Mouse (Mus musculus) forebrain, embryonic 11.5 days (tissue): Measurements from ENCODE around the gene Rab3gap2. TPM values are rescaled to one million over a fixed set of nuclear protein-coding genes. Genes with fewer than 3 reads are reported as not detected.

Experiments
- ATAC-seq: fragments of 200-750 bp; cut with Nextera tagmentation; replicated peaks from 2 replicates; pipeline ENCODE4 v1.8.0; 2017; ENCODE audit warnings: moderate TSS enrichment; ENCODE audit not compliant: low FRiP score
- DNase-seq: peaks from one replicate; pipeline ENCODE4 v3.0.0-alpha.2; 2017; ENCODE audit warnings: low spot score
- H3K27ac ChIP-seq: fragments of 300-500 bp; sonication (generic); 2 replicates; pipeline ENCODE4 v1.5.1; 2014; ENCODE audit warnings: low read depth, low read length
- H3K27me3 ChIP-seq: fragments of 300-500 bp; sonication (generic); 2 replicates; pipeline ENCODE4 v1.6.1; 2014; ENCODE audit warnings: mild to moderate bottlenecking, low read length, mixed read lengths; ENCODE audit not compliant: control insufficient read depth, insufficient read depth
- H3K36me3 ChIP-seq: fragments of 300-500 bp; sonication (generic); 2 replicates; pipeline ENCODE4 v1.6.1; 2014; ENCODE audit warnings: mild to moderate bottlenecking, low read length, moderate library complexity, mixed read lengths; ENCODE audit not compliant: control insufficient read depth, insufficient read depth
- H3K4me1 ChIP-seq: fragments of 300-500 bp; sonication (generic); replicated peaks from 2 replicates; pipeline ENCODE4 v1.6.1; 2014; ENCODE audit warnings: low read length, mixed read lengths; ENCODE audit not compliant: control insufficient read depth, insufficient read depth
- H3K4me2 ChIP-seq: fragments of 300-500 bp; sonication (generic); 2 replicates; pipeline ENCODE4 v1.6.1; 2014; ENCODE audit warnings: low read depth, mild to moderate bottlenecking, low read length, moderate library complexity, mixed read lengths; ENCODE audit not compliant: severe bottlenecking
- H3K4me3 ChIP-seq: fragments of 300-500 bp; sonication (generic); 2 replicates; pipeline ENCODE4 v1.5.1; 2014; ENCODE audit warnings: low read depth, low read length
- H3K9ac ChIP-seq: fragments of 300-500 bp; sonication (generic); 2 replicates; pipeline ENCODE4 v1.6.1; 2014; ENCODE audit warnings: low read length
- H3K9me3 ChIP-seq: fragments of 300-500 bp; sonication (generic); 2 replicates; pipeline ENCODE4 v1.6.1; 2016; ENCODE audit warnings: low read length, mixed read lengths; ENCODE audit not compliant: control insufficient read depth
- WGBS: fragments of 180-500 bp; shearing (Covaris S2); extraction: QIAGEN DNeasy Blood & Tissue Kit; methylation state at CpG from one replicate; pipeline ENCODE4 v1.1.7; 2014; 5-methylcytosine and 5-hydroxymethylcytosine counted together
- polyA plus RNA-seq: library from polyadenylated mRNA; unstranded; fragments of >200 nt; fragmentation: Nextera tagmentation; extraction: Ambion mirVana; gene quantifications from 2 replicates; pipeline ENCODE4 v1.2.1, GENCODE M21; 2014

The Rab3gap2 gene
- polyA plus RNA-seq, 1 experiment from 2014 or later = 23.9 TPM

DNA sequence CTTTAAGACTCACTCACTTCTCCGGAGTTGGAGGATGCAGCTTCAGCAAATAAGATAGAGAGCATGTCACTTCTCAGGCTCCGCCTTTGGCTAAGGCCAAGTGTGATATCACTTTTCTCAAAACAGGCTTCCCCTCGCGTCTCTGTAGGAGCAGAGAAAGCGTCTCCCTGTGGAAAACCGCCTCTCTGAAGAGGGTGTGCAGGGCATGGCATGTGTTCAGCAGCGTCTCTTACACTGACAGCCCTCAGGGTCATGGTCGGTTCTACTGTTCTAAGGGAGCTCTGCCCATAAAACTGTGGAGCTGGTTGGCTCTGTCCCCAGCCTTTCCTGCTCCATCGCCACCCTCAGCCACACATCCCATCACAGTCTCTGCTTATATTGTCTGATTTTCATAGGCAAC is 75.4 kb downstream of the Rab3gap2 start:
- no peak overlapping the region for H3K9ac ChIP-seq
- no peaks in the 10 kb centered on the region for H3K27me3 ChIP-seq
- no peaks in the 10 kb centered on the region for H3K9me3 ChIP-seq
- no peak overlapping the region for H3K27ac ChIP-seq
- H3K36me3 ChIP-seq = no peaks in the 10 kb centered on the region; the same call in 1 of the 2 replicates
- WGBS = 93% methylated on average over 9 of the region's 9 CpGs
- no peak overlapping the region for H3K4me2 ChIP-seq
- no peak overlapping the region for H3K4me3 ChIP-seq
- DNase-seq = peak; percentile 27
- no peak for ATAC-seq
- H3K4me1 ChIP-seq = no peaks in the 10 kb centered on the region

DNA sequence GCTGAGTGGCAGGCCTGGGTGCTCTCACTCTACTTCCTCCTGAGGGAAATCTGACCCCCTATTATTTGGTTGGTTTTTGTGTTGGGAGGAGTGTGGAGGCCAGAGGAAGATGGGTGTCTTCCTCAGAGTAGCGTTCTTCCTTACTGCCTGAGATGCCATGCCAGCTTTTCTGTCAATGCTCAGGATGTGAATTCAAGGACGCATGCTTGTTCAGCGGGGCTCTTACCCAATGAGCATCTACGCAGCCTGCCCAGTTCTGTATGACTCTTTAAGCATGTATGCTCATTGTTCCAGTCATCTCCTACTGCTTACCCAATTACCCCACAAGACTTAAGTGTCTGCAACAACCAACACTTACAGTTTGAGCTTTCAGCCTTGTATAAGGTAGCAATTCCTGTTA is 76.7 kb downstream of the Rab3gap2 start:
- Histone ChIP-seq H3K4me1 (no peaks in the 10 kb centered on the region), H3K27me3 (no peaks in the 10 kb centered on the region), H3K9me3 (no peaks in the 10 kb centered on the region), H3K4me2 (no peak overlapping the region), H3K36me3 (no peaks in the 10 kb centered on the region; the same call in 1 of the 2 replicates), H3K9ac (no peak overlapping the region), H3K4me3 (no peak overlapping the region), H3K27ac (no peak overlapping the region)
- no peak for DNase-seq
- 94% methylated on average over 4 of the region's 4 CpGs for WGBS
- ATAC-seq = no peak

DNA sequence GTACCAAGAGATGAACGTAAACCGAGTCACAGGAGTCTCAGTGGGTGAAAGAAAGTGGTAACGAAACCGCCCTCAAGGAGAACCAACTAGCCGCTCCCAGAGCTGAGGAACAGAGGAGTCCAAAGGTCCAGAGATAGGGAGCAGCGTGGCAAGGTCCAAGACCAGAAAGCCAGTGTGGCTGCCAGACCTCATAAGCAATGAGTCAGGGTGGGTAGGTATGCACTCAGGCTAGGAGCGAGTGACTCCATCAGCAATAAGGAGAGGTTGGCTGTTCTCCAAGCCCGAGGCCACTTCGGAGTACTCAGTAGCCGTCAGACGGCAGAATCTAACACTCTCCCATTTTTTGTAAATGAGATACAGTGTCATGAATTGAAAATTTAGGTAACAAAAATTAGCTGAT is 78.9 kb downstream of the Rab3gap2 start:
- H3K27ac ChIP-seq = no peak overlapping the region
- 96% methylated on average over 11 of the region's 11 CpGs for WGBS
- H3K9me3 ChIP-seq = no peaks in the 10 kb centered on the region
- H3K36me3 ChIP-seq = peaks cover 3% of the 10 kb centered on the region
- H3K9ac ChIP-seq = no peak overlapping the region
- ATAC-seq (no peak), DNase-seq (peak; percentile 42)
- no peaks in the 10 kb centered on the region for H3K27me3 ChIP-seq
- no peak overlapping the region for H3K4me2 ChIP-seq
- H3K4me3 ChIP-seq = no peak overlapping the region
- no peaks in the 10 kb centered on the region for H3K4me1 ChIP-seq

DNA sequence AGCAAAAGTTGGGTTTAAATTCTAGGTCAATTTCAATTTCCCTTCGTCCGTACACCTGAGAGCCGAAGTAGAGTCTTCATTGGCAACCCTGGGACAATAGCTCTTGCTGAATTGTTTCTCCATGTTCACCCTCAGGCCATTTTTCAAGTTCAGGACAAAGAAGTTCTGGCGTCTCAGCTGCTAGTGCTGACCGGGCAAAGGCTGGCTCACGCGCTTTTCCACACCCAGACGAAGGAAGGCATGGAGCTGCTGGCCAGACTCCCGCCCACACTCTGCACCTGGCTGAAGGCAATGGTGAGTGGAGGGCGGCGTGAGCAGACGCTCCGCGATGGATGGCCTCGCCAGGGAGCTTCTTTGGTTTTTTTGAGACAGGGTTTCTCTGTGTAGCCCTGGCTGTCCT is 79.3 kb downstream of the Rab3gap2 start:
- Histone ChIP-seq H3K9ac (no peak overlapping the region), H3K36me3 (peaks cover 3% of the 10 kb centered on the region), H3K4me1 (no peaks in the 10 kb centered on the region), H3K4me3 (no peak overlapping the region), H3K9me3 (no peaks in the 10 kb centered on the region), H3K4me2 (no peak overlapping the region), H3K27me3 (no peaks in the 10 kb centered on the region), H3K27ac (no peak overlapping the region)
- 94% methylated on average over 15 of the region's 15 CpGs for WGBS
- DNase-seq (no peak), ATAC-seq (no peak)

DNA sequence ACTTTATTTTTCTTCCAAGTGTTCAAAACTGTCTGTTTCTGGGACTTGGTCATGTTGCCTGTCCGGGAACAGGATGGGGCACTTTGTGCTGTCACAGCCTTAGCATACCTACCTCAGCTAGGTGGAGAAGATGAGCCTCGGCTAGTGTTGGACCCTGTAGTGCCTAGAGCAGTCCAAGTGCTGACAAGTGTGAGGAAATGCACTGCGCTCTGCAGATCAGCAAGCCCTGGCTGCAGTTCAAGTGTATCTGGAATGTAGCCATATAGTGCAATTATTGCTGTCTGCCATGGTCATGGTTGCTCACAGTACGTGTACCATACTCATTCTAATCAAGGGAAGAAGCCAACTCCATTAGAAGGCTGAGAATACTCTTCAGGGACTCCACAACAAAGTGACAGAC is 80.8 kb downstream of the Rab3gap2 start:
- H3K4me1 ChIP-seq = no peaks in the 10 kb centered on the region
- WGBS = 87% methylated on average over 4 of the region's 4 CpGs
- H3K9me3 ChIP-seq = no peaks in the 10 kb centered on the region
- no peak for ATAC-seq
- H3K4me3 ChIP-seq = no peak overlapping the region
- no peaks in the 10 kb centered on the region for H3K27me3 ChIP-seq
- H3K27ac ChIP-seq = no peak overlapping the region
- no peak for DNase-seq
- no peak overlapping the region for H3K4me2 ChIP-seq
- H3K36me3 ChIP-seq = peaks cover 3% of the 10 kb centered on the region
- H3K9ac ChIP-seq = no peak overlapping the region

DNA sequence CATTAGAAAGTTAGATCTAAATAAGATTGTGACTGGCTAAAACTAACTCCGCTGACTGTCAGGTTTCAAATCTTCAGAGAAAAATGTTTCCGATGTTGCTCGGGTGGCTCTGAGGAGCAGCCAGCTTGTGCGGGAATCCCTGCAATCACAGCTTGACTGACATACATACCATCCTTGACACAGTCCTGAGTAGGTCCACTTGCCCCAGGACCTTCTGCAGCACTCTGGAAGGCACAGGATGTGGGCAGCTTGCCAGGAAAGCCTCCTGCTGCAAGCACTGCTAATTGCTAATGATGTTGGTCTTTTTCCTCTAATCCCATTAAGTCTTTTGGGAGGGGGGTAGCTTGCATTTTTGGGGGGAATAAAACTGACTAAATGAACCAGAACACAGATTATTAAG is 81.3 kb downstream of the Rab3gap2 start:
- no peak overlapping the region for H3K27ac ChIP-seq
- DNase-seq (no peak), ATAC-seq (0 out of 2 replicates have a peak, but pooled peaks have one; percentile 42)
- no peaks in the 10 kb centered on the region for H3K27me3 ChIP-seq
- no peak overlapping the region for H3K4me3 ChIP-seq
- no peak overlapping the region for H3K9ac ChIP-seq
- H3K4me2 ChIP-seq = no peak overlapping the region
- no peaks in the 10 kb centered on the region for H3K4me1 ChIP-seq
- H3K36me3 ChIP-seq = peaks cover 3% of the 10 kb centered on the region
- H3K9me3 ChIP-seq = no peaks in the 10 kb centered on the region
- 93% methylated on average over 4 of the region's 4 CpGs for WGBS

DNA sequence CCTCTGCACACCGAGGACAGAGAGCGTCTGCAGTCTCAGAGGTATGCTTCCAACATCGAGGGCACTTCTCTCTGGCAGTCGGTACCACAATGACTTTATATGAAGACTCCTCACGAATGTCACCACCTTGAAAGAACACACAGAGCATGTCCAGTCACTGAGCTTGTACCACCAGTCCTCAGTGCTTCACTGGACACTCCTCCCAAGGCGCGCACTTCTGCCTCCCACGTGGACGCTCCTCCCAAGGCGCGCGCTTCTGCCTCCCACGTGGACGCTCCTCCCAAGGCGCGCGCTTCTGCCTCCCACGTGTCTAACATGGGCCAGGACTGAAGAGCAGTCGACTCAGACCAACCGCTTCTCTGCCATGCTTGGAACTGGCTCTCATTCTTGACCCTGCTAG is 83.1 kb downstream of the Rab3gap2 start:
- peaks cover 3% of the 10 kb centered on the region for H3K36me3 ChIP-seq
- no peaks in the 10 kb centered on the region for H3K27me3 ChIP-seq
- WGBS = 92% methylated on average over 20 of the region's 20 CpGs
- H3K9me3 ChIP-seq = no peaks in the 10 kb centered on the region
- no peak for DNase-seq
- ATAC-seq = no peak
- H3K27ac ChIP-seq = no peak overlapping the region
- H3K4me2 ChIP-seq = no peak overlapping the region
- no peak overlapping the region for H3K9ac ChIP-seq
- H3K4me3 ChIP-seq = no peak overlapping the region
- no peaks in the 10 kb centered on the region for H3K4me1 ChIP-seq

DNA sequence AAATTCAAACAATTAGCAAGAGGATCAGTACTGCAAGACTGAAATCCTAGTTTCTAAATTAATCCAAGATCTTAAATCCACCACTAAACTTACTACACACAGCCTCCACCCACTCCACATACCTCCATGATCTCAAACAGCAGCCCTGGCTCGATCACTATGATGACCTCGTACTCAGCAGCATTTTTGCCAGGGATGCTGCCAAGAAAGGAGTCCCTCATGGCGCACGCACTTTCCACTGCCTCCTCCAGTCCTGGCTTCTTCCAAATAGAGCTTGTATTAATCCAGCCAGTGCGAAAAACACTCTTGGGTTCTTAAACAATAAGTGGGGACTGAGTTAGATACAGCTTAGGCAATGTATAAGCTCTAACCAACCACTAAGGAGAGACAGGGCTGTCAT is 85.3 kb downstream of the Rab3gap2 start:
- Histone ChIP-seq H3K9ac (no peak overlapping the region), H3K9me3 (no peaks in the 10 kb centered on the region), H3K4me1 (no peaks in the 10 kb centered on the region), H3K4me3 (no peak overlapping the region), H3K27ac (no peak overlapping the region), H3K4me2 (no peak overlapping the region), H3K36me3 (peaks cover 5% of the 10 kb centered on the region), H3K27me3 (no peaks in the 10 kb centered on the region)
- WGBS = 89% methylated on average over 5 of the region's 5 CpGs
- ATAC-seq = no peak
- no peak for DNase-seq

DNA sequence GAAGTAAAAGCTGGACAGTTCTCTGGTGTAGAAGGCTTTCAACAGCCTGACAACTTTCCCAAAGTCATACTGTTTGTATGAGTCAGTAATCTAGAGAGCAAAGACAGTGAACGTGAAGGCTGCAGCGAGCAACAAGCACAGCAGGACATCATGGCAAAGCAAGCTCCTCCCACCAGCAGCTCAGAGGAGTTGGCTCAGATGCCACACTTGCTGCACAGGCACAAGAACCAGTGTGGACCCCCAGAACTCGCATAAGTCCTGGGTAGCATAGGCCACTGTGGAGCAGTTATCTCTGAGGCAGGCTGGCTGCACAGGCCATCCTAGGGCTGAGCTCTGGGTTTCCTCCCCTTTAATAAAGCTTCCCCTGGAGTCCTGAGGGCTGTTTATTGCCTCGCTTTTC is 87.4 kb downstream of the Rab3gap2 start:
- Histone ChIP-seq H3K4me1 (no peaks in the 10 kb centered on the region), H3K4me2 (no peak overlapping the region), H3K36me3 (peaks cover 5% of the 10 kb centered on the region), H3K4me3 (no peak overlapping the region), H3K9me3 (no peaks in the 10 kb centered on the region), H3K27me3 (no peaks in the 10 kb centered on the region), H3K27ac (no peak overlapping the region), H3K9ac (no peak overlapping the region)
- ATAC-seq (no peak), DNase-seq (no peak)
- WGBS = 89% methylated on average over 4 of the region's 4 CpGs
